Mouse (Mus musculus): ENCODE measurements around the gene Nt5e.

Nt5e gene

DNA sequence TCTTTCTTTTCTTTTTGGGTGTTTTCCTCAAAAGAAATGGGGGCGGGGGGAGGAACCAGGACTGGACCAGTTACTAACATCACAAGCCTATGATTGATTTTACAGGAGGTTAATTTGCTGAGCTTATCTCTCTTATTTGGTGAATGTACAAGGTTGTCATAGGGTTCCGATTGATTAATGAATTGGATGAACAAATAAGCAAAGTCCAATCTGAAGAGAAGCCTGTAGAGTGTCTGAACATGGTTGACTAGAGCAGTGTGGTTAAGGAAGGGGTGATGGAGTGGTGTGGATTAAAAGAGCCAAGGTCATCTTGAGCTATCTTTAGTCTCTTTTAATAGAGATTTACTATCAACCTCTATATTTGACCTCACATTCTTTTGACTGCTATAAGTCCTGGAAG, 17.4 kb downstream of the Nt5e start:
- no peak for DNase-seq (ENCODE audit: low read depth, low spot score)

DNA sequence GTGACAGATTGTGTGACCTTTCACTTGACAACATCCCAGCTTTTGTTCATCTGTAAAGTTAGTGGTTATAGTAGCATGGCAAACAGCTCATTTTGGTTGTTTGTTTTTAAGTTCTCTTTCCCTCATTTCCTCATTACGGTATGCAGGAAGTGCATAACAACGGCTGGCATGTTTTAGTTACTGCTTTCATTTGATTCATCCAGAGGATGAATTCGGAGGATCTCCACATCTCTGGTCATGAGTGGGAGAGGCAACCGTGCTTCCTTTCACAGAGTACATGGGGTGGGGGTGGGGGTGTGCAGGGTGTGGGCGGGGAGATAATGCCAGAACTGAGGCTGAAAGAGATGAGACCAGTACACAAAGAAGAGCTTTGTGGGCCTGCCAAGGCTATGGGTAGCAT, 19.9 kb downstream of the Nt5e start:
- DNase-seq (ENCODE audit: low read depth, low spot score): no peak

DNA sequence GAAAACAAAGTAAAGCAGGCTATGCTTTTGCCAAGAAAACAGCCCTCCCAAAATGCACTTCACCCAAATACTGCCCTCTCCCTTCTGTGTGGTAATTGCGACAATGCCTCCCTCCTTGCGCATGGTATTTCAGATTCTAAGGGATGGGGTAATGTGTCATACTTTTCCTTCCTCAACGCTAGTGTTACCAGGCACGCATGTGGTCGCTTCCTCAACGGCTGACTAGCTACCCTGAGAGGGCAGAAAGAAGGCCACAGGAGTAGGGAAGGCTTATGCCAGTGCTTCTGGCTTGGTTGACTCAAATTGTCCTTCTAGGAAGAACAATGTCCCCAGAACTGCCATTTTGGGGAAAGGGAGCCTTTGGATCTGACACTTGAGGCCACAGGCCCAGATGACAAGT, 21.6 kb downstream of the Nt5e start:
- no peak for DNase-seq (ENCODE audit: low read depth, low spot score)

DNA sequence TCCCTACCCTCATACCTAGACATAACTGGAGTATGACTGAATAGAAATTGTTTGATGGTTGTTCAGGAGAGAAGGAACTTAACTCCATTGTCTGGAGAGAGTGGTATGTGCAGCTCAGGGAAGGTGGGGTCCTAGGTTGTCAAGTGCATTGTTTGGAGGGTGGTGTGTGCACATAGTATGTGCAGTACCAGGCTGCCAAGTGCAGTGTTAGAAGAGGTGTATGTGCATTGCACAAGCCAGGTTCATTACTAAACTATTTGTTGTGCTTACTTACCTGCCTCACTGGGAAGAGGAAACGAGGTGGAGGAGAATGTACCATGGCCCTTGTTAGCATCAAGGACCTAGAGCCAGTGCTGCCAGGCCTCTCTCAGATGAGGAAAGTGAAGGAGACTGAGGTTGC, 23.3 kb downstream of the Nt5e start:
- no peak for DNase-seq (ENCODE audit: low read depth, low spot score)

DNA sequence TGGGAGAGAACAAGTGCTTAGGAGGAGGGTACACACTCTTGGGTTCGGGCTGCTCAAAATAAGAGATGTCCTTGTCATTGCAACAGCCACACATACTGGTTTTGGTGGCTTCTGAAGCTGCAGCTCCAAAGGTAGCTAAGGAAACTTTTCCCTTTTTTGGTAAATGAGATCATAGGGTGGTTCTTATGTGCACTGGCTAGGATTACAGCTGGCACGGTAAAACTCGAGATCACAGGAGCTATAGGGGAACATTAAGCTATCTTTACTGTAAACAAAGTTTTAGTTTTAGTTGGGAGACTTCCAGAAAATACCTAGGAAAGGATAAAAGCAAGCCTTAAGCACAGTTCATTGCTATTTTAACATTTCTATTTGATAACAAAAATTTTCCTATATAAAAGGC, 24.2 kb downstream of the Nt5e start:
- no peak for DNase-seq (ENCODE audit: low read depth, low spot score)

DNA sequence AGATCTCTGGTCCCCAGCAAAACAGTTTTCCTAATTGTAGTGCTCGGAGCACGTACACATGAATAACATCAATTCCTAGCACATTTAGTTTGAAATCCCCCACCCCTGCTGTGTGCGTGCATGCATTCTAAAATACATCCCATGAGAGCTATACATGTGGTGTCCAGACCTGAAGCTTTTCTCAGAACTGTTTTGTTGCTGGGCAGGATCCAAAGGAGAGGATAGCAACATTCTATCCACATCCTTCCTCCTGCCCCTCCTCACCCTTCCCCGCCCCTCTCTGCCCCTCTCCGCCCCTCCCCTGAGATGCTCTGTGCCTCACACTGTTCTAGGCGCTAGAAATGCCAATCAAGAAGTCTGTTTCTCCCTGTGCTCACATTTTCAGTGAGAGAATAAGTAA, 25.7 kb downstream of the Nt5e start:
- DNase-seq (ENCODE audit: low read depth, low spot score): no peak

DNA sequence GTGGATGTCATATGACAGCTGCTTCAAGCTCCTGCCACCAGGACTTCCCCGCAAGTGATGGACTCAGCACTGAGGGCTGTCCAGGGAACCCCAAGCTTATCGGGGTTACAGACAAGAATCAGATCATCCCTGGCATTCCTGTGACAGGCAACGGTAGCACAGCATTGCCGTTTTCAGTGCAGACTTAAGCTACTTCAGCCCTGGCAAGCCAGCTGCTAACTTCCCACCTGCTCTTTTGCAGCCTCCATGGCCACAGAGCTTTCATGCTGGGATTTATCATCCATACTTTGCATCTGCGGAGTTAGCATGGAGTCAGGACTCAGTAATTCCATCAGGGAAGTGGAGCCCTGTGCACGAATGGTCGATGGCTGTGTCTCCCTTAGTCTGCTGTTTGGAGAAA, 26.5 kb downstream of the Nt5e start:
- DNase-seq (ENCODE audit: low read depth, low spot score): no peak

DNA sequence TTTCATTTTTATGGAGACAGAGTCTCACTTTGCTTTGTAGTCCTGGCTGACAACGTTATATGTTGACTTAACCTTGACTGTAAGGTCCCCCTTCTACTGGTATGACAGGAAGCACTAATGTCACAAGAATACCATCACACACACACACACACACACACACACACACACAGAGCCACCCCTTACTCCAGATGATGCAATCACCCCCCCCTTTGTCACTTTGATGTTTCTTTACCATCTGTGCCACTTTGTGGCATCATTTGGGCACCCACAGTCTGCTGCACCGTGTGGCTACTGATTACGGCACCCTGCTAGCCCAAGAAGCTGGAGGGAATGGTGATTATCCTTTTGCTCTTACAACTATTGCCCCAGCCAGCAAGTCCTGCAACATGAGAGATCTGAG, 30.2 kb downstream of the Nt5e start:
- no peak for DNase-seq (ENCODE audit: low read depth, low spot score)

DNA sequence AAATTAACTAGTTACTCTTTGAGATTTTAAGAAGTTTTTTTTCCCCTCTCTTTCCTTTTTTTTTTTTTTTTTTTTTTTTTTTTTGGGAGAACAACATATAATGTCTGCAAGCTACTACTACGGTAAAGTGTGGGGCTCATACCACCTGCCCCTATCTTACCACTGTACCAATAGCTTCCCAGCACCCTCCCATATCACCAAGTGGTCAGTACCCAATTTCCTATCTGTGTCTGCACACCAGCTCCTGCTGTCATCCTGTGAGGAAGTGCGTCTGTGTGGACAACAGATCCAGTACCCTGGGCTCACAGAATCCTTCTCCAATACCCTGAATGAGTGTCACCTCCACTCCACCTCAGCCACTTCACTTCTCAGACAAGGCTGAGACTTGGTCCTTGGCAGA, 32.1 kb downstream of the Nt5e start:
- DNase-seq (ENCODE audit: low read depth, low spot score): no peak

DNA sequence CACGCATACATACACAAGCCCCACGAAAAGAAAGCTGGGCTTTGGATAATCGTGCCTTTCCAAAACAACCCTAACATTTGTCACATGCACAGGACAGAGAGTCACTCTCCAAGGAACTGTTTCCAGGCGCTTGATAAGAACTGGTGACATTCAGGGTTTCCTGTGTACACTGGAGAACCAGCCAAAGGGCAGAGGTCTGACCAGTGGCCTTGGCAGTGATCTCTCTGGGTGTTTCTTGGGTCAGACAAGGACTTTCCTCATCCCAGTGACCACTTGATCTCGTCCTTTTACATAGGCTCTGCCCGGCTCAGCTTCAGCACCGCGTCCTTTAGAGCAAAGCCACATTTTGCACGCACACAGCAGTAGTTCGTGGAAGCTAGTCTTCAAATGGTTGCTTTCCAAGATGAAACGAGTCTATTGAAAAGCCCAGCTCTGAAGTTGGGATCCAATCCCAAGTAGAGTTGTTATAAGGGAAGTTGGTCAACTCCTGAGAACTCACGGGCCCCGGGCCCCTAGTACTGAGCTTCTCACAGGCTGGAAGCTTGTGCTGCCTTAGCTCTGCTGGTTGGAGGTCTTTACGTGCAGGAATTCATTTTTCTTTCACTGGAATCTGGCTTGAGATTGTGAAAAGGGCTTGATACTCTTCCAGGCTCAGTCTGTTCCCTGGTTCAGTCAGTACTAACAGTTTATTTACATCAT, 34.4 kb downstream of the Nt5e start:
- DNase-seq (ENCODE audit: low read depth, low spot score): no peak

DNA sequence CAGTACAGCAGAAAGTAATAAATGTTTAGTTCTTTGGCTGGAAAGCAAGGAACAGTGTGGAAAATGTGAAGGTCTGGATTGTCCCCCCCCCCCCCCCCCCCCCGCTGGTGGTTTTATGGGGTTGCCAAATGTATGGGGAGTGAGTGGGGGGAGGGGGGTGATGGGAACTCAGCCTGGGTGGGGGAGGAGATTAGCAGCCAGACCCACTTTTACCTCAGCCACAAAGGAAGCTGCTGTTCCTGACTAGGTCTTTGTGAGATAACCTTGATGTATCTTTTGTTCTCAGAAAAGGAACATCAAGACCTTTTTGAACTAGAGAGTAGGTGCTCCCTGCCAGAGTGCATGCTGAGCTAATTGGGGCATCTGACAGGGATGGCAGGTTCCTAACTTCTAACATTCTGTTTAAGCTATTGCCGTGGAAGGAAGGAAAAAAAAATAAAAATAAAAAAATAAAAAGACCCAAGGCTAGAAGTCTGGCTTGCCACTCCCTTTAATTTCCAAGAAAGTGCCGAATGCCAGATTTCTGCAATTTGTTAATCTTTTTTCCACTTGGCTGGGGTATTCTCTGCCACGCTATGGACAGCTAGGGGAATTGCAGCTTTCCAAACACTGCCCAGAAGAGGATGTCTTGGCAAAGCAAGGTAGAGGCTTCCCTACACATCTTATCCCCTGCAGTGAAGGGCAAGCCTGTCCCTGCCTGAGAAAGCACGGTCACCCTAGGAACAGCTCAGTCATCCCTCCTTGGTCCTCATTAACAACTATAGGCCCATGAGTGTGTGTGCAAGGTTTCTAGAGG, 35.3 kb downstream of the Nt5e start:
- DNase-seq (ENCODE audit: low read depth, low spot score): no peak

DNA sequence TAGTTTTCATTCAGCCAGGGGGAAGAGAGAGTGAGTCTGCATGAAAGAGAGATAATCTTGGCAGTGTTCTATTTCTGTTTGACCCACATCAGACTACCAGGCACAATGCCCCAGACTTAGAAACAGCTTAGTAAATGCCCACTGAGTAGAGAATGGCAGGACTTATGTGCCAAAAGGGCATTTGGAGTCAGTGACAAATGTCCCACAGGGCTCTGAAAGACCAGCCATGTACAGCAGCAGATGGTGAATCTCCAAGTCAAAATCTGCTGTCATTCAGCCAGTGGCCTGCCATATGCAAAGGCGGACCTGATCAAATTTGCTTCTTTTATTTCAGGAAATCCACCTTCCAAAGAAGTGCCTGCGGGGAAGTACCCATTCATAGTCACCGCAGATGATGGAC, 36.1 kb downstream of the Nt5e start:
- no peak for DNase-seq (ENCODE audit: low read depth, low spot score)

DNA sequence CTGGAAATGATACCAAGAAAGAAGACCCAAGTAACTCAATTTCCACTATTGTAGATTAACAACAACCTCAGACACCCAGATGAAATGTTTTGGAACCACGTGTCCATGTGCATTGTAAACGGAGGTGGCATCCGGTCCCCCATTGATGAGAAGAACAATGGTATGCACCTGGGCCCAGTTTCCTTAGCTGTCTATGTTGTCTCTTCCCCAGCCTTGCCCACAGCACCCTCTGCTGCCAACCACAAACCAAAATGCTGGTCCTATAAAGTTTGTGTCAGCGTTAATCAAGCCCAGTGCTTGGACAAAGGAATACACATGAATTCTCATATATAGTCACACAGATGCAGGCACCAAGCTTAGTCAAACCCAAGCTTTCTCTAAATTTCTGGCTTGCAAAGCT, 39.3 kb downstream of the Nt5e start:
- DNase-seq (ENCODE audit: low read depth, low spot score): peak; percentile 19

DNA sequence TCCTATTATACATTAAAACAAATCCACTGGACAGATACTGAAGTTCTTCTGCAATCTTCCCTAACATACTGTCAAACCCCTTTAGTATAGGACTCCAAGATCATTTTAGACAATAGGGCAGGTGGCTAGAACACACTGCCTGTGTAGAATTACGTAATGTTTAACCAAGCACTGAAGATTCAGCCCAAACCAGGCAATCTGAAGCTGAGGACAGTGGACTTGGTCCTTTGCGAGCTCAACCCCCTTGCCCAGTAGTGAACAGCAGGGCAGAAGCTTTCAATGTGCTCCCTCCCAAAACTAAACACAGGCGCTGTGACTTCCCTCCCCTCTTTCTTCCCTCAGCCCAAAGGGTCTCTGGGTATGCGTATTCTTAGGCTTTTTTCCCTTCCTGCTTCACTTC, 39.8 kb downstream of the Nt5e start:
- DNase-seq (ENCODE audit: low read depth, low spot score): no peak

DNA sequence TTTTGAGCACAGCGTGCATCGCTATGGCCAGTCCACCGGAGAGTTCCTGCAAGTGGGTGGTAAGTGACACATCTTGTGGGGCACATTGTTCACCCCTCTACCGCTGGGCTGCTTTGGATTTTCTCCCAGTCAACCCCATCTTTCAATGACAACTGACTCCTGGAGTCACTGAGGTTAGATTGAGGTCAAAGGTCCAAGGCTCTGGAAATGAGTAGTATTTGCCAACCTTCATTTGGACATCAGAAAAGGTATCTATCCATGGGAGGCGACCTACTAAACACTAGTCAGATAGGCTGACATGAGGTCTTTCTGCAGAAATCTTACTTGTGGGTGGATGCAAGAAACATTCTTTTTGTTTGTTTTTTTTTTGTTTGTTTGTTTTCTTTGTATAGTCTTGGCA, 40.3 kb downstream of the Nt5e start:
- DNase-seq (ENCODE audit: low read depth, low spot score): no peak

DNA sequence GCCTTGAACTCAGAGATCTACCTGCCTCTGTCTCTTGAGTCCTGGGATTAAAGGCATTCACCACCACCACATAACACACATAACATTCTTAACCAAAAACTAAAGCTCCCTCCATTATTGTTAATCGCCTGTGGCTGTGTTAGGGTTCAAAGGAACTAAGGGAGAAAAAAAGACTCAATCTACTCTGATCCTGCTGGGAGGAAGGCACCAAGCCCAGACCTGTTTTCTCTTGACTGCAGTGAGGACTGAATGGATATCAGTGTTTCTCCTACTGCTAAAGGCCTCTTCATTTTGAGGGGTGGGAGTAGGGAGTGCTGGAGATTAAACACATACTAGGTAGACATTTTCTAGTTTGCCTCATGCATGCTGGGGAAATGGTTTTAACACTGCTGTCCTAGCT, 40.8 kb downstream of the Nt5e start:
- DNase-seq (ENCODE audit: low read depth, low spot score): no peak

DNA sequence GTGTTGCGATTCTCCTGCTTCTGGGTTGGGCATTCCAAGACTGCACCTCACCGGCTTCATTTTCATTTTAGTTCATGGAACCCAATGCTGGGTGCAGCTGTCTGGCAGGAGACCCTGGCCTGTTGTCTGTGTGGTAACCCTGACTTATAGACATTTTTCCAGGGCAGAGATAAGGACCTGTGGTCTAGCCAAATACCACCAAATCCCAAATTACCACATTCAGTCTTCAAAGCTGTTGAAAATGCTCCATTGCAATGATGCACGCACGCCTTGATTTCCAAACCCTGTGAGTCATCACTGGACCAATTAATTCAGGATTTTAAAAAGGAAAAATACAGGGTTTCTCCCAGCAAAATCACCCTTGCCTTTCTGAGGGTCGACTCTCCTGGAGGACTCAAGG, 41.5 kb downstream of the Nt5e start:
- DNase-seq (ENCODE audit: low read depth, low spot score): no peak

DNA sequence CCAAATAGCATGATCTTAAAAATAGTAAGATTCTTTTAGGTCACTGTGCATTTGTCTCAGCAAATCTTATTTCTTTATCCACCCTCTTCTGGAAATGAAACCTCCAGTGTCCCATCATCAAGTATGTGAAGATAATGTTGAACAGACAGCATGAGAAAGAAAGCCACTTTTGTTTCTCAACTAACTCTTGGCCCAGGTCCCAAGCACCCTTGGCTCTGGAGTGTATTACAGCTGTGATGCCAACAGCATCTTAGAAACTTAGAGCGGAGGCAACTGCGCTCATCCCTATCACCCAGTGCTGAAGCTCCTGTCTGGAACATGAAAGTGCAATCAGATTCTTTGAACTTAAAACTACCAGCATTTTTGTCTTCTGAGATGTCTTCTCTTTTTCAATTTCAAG, 42.7 kb downstream of the Nt5e start:
- no peak for DNase-seq (ENCODE audit: low read depth, low spot score)

DNA sequence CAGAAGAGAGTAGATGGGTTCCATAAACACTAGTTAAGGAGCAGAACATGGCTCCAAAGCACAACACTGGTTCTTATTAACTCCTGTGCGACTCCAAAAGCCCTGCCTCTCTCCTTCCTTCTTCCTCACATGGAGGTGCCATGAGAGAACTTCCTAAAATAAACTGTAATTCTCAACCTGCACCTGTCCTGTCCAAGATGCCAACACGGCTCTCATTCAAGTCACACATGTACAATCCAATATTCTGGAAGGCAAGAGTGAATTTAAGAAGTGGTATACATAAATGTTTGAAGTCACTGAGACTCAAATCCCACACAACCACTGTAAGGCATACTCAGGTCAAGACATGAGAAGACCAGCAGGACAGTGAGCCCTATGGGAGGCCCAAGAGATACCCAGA, 44.2 kb downstream of the Nt5e start:
- no peak for DNase-seq (ENCODE audit: low read depth, low spot score)

DNA sequence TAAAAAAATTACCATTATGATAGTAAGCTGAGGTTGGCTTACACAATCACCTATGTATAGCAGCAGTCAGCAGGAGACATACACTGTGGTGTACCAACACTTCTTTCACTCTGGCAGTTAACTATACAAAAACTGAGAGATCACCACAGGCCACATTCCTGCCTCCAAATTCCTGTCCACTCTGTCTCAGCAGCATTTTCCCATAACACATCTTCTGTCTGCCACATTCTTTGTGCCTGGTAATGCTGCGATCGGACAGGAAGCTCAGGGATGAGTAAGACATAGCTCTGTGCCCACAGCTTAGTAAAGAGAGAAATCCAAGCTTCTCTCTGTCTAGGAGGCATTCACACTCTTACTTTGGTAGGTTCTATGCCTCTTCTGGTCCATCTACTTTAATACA, 46.0 kb downstream of the Nt5e start:
- no peak for DNase-seq (ENCODE audit: low read depth, low spot score)

DNA sequence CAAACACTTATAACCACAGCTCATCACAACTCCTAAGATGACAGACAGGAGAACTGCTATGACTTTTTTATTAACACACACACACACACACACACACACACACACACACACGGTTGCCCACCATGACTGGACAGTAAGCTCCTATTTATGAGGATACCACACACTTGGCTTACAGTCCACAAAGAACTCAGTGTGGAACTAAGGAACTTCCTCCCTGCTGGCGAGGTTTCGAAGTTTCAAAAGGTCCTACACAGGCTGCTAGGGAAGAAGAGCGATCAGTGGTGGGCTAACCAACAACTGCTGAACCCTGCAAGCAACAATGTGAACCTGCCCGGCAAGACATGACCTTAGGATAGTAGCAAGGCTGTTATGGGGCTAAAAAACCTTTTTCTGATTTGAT, 50.5 kb downstream of the Nt5e start:
- DNase-seq (ENCODE audit: low read depth, low spot score): no peak

DNA sequence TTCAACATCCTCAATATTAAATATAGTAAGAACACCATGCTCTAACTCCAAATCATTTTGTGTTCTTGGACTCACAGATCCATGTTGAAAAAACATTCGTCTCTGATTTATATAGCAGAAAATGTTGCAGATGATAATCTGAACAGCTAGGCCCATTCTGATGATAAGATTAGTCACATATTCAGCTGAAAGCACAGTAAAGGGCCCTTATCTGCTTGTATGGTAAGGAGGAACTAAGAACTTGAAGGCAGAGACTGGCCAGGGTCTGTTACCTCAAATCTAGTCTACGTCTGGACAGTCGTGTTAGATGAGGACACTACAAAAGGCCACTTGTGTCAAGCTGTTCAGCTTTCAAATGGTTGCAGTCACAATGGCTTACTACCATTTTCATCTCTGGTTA, 52.1 kb downstream of the Nt5e start:
- no peak for DNase-seq (ENCODE audit: low read depth, low spot score)

DNA sequence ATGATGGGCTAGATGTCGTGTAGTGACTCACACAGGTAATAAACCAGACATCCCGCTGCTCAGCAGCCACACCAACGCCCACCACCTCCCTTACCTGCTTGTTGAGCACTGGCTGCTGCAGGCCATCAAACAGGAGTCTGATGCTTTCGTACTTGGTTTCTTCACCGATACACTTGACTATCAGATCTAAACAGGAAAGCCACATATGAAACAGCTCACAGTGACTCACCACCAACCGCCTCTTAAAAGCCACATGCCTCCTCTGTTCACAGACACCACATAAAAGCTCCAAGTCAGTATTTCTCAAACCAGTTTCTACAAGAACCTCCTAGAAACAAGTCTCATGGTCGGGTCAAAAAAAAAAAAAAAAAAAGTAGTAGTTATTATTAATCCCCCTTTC, 53.1 kb downstream of the Nt5e start:
- no peak for DNase-seq (ENCODE audit: low read depth, low spot score)

DNA sequence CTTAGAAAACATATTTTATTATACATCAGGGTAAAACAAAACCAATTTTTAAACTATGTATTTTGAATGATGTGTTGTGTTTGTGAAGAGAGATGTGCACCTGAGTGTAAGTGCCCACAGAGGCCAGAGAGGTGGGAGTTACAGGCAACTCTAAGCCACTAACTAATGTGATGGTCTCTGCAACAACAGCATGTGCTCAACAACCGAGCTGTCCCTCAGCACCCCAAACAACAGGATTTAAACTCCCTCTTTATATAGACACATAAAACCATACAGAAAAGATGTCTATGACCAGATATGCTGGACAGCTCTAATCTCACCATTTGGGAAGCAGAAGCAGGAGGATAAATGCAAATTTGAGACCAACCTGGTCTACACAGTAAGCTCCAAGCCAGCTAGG, 53.5 kb downstream of the Nt5e start:
- no peak for DNase-seq (ENCODE audit: low read depth, low spot score)
